Mouse (Mus musculus): ENCODE data around the gene Qprt. TPM values are rescaled to one million over a fixed set of nuclear protein-coding genes. Genes with fewer than 3 reads are reported as not detected.

Qprt gene
- polyA plus RNA-seq, 1 experiment from 2014 or later = 7.4 TPM

- H3K36me3 ChIP-seq = no peaks in the 10 kb centered on the region
- H3K4me3 ChIP-seq (replicated peaks) = peak overlapping the region; percentile 8
- H3K9me3 ChIP-seq = no peaks in the 10 kb centered on the region
- peak overlapping the region; percentile 27 for H3K4me2 ChIP-seq
- WGBS = 22% methylated on average over 21 of the region's 21 CpGs
- H3K27ac ChIP-seq = no peak overlapping the region
- H3K27me3 ChIP-seq (replicated peaks) = peaks cover 6% of the 10 kb centered on the region; the same call in 1 of the 2 replicates
- 0 out of 2 replicates have a peak, but pooled peaks have one; percentile 44 for ATAC-seq (ENCODE audit: insufficient read depth, low FRiP score, low read depth)
- peaks cover 13% of the 10 kb centered on the region; the same call in 1 of the 2 replicates for H3K4me1 ChIP-seq
- no peak overlapping the region for H3K9ac ChIP-seq
Measured at GRCm38 (mm10) chr7:127121061-127121910, 740 bp downstream of the Qprt start.

GRCm38 (mm10) chr7:127118671-127119445, 3.2 kb downstream of the Qprt start:
- H3K27ac ChIP-seq = no peak overlapping the region
- 61% methylated on average over 14 of the region's 14 CpGs for WGBS
- peaks cover 6% of the 10 kb centered on the region; the same call in 1 of the 2 replicates for H3K27me3 ChIP-seq (replicated peaks)
- peaks cover 18% of the 10 kb centered on the region; the same call in 1 of the 2 replicates for H3K4me1 ChIP-seq
- ATAC-seq (ENCODE audit: insufficient read depth, low FRiP score, low read depth) = no peak
- no peaks in the 10 kb centered on the region for H3K9me3 ChIP-seq
- H3K9ac ChIP-seq = no peak overlapping the region
- no peak overlapping the region for H3K4me2 ChIP-seq
- no peaks in the 10 kb centered on the region for H3K36me3 ChIP-seq
- H3K4me3 ChIP-seq (replicated peaks) = no peak overlapping the region

GRCm38 (mm10) chr7:127117948-127118347, 4.1 kb downstream of the Qprt start:
- H3K9ac ChIP-seq = no peak overlapping the region

GRCm38 (mm10) chr7:127116331-127116935, 5.6 kb downstream of the Qprt start:
- Histone ChIP-seq H3K4me1 (peaks cover 22% of the 10 kb centered on the region), H3K27ac (no peak overlapping the region), H3K9me3 (no peaks in the 10 kb centered on the region), H3K9ac (no peak overlapping the region), H3K4me3 (replicated peaks) (no peak overlapping the region), H3K36me3 (no peaks in the 10 kb centered on the region), H3K27me3 (replicated peaks) (no peaks in the 10 kb centered on the region), H3K4me2 (no peak overlapping the region)
- ATAC-seq (ENCODE audit: insufficient read depth, low FRiP score, low read depth) = no peak
- WGBS = 56% methylated on average over 11 of the region's 11 CpGs

More at GRCm38 (mm10) chr7:127117948-127118347, 4.1 kb downstream of the Qprt start:
- H3K4me2 ChIP-seq = no peak overlapping the region
- H3K27me3 ChIP-seq (replicated peaks) = peaks cover 6% of the 10 kb centered on the region; the same call in 1 of the 2 replicates
- H3K36me3 ChIP-seq = no peaks in the 10 kb centered on the region
- no peaks in the 10 kb centered on the region for H3K9me3 ChIP-seq
- ATAC-seq (ENCODE audit: insufficient read depth, low FRiP score, low read depth) = peak; percentile 20; the same call in 1 of the 2 replicates
- no peak overlapping the region for H3K27ac ChIP-seq
- peaks cover 23% of the 10 kb centered on the region for H3K4me1 ChIP-seq
- no peak overlapping the region for H3K4me3 ChIP-seq (replicated peaks)
- WGBS = 38% methylated on average over 5 of the region's 5 CpGs

- peaks cover 18% of the 10 kb centered on the region for H3K4me1 ChIP-seq
- H3K27ac ChIP-seq = no peak overlapping the region
- no peak overlapping the region for H3K9ac ChIP-seq
- ATAC-seq (ENCODE audit: insufficient read depth, low FRiP score, low read depth) = no peak
- no peaks in the 10 kb centered on the region for H3K9me3 ChIP-seq
- no peak overlapping the region for H3K4me2 ChIP-seq
- no peaks in the 10 kb centered on the region for H3K36me3 ChIP-seq
- 71% methylated on average over 11 of the region's 11 CpGs for WGBS
- H3K4me3 ChIP-seq (replicated peaks) = no peak overlapping the region
- H3K27me3 ChIP-seq (replicated peaks) = no peaks in the 10 kb centered on the region
Measured at GRCm38 (mm10) chr7:127114920-127115319, 7.1 kb downstream of the Qprt start.

- WGBS = 50% methylated on average over 11 of the region's 12 CpGs
- H3K27ac ChIP-seq = no peak overlapping the region
- no peak overlapping the region for H3K9ac ChIP-seq
- no peaks in the 10 kb centered on the region for H3K9me3 ChIP-seq
- H3K4me1 ChIP-seq = peaks cover 18% of the 10 kb centered on the region
- no peaks in the 10 kb centered on the region for H3K27me3 ChIP-seq (replicated peaks)
- no peak overlapping the region for H3K4me3 ChIP-seq (replicated peaks)
- H3K36me3 ChIP-seq = no peaks in the 10 kb centered on the region
- H3K4me2 ChIP-seq = no peak overlapping the region
- ATAC-seq (ENCODE audit: insufficient read depth, low FRiP score, low read depth) = no peak
Measured at GRCm38 (mm10) chr7:127113614-127114259, 8.3 kb downstream of the Qprt start.

- no peak for ATAC-seq (ENCODE audit: insufficient read depth, low FRiP score, low read depth)
- no peak overlapping the region for H3K4me3 ChIP-seq (replicated peaks)
- WGBS = 36% methylated on average over 9 of the region's 9 CpGs
- peaks cover 18% of the 10 kb centered on the region for H3K4me1 ChIP-seq
- no peak overlapping the region for H3K9ac ChIP-seq
- no peak overlapping the region for H3K4me2 ChIP-seq
- H3K27ac ChIP-seq = no peak overlapping the region
- H3K27me3 ChIP-seq (replicated peaks) = no peaks in the 10 kb centered on the region
- no peaks in the 10 kb centered on the region for H3K9me3 ChIP-seq
- H3K36me3 ChIP-seq = no peaks in the 10 kb centered on the region
Measured at GRCm38 (mm10) chr7:127112921-127113597, 9.0 kb downstream of the Qprt start.

GRCm38 (mm10) chr7:127112251-127112841, 9.7 kb downstream of the Qprt start:
- Histone ChIP-seq H3K9ac (no peak overlapping the region), H3K4me3 (replicated peaks) (no peak overlapping the region), H3K9me3 (no peaks in the 10 kb centered on the region), H3K4me2 (no peak overlapping the region), H3K4me1 (peaks cover 13% of the 10 kb centered on the region; the same call in 1 of the 2 replicates), H3K27me3 (replicated peaks) (no peaks in the 10 kb centered on the region), H3K27ac (no peak overlapping the region), H3K36me3 (no peaks in the 10 kb centered on the region)
- ATAC-seq (ENCODE audit: insufficient read depth, low FRiP score, low read depth) = no peak
- 68% methylated on average over 12 of the region's 12 CpGs for WGBS

GRCm38 (mm10) chr7:127111461-127111860, 10.6 kb downstream of the Qprt start:
- H3K4me1 ChIP-seq = peaks cover 13% of the 10 kb centered on the region; the same call in 1 of the 2 replicates
- no peak overlapping the region for H3K9ac ChIP-seq
- no peaks in the 10 kb centered on the region for H3K27me3 ChIP-seq (replicated peaks)
- H3K4me3 ChIP-seq (replicated peaks) = no peak overlapping the region
- no peaks in the 10 kb centered on the region for H3K9me3 ChIP-seq
- ATAC-seq (ENCODE audit: insufficient read depth, low FRiP score, low read depth) = no peak
- no peak overlapping the region for H3K27ac ChIP-seq
- H3K36me3 ChIP-seq = no peaks in the 10 kb centered on the region
- H3K4me2 ChIP-seq = no peak overlapping the region
- WGBS = 39% methylated on average over 6 of the region's 6 CpGs

GRCm38 (mm10) chr7:127110239-127111007, 11.6 kb downstream of the Qprt start:
- H3K4me3 ChIP-seq (replicated peaks) = no peak overlapping the region
- peaks cover 13% of the 10 kb centered on the region; the same call in 1 of the 2 replicates for H3K4me1 ChIP-seq
- no peak overlapping the region for H3K9ac ChIP-seq
- H3K36me3 ChIP-seq = no peaks in the 10 kb centered on the region
- no peak for ATAC-seq (ENCODE audit: insufficient read depth, low FRiP score, low read depth)
- H3K4me2 ChIP-seq = no peak overlapping the region
- H3K27me3 ChIP-seq (replicated peaks) = no peaks in the 10 kb centered on the region
- no peak overlapping the region for H3K27ac ChIP-seq
- no peaks in the 10 kb centered on the region for H3K9me3 ChIP-seq
- WGBS = 42% methylated on average over 18 of the region's 18 CpGs
